In genomic region chr7:24506838-24507725, GRCm38 (mm10) we compare ENCODE assay signal across 8 mouse cellular contexts. TPM values are rescaled to one million over a fixed set of nuclear protein-coding genes. Genes with fewer than 3 reads are reported as not detected.
DNase-seq lines count a peak whose midpoint lies in the region; ATAC-seq lines count a peak whose summit lies in the region.

Gene Zfp428, plus strand, starts transcription at chr7:24507006.

- DNase-seq in Muller cell, postnatal 12 days (ENCODE audit: inconsistent ontology term): peak; percentile 90
- peak; percentile 86 for DNase-seq in cerebellum, adult 8-10 months
- peak; percentile 88 for DNase-seq in forelimb bud, embryonic 11.5 days (ENCODE audit: low read depth, low spot score)
- DNase-seq in heart, postnatal 4 days: peak; percentile 89
- DNase-seq in layer of hippocampus, adult 8-10 months (ENCODE audit: low spot score in 2 of 2): peak; percentile 77
- peak; percentile 75 for DNase-seq in ovary, postnatal 10 days (ENCODE audit: low spot score)
- DNase-seq in thymus, postnatal 0 days (ENCODE audit: low spot score): peak; percentile 57

- WGBS in lung, embryonic 16.5 days: under 1% methylated on average over 75 of the region's 84 CpGs

- peaks cover 17% of the 10 kb centered on the region for H3K4me1 ChIP-seq in lung, embryonic 16.5 days (replicated peaks; ENCODE audit: control insufficient read depth, insufficient read depth, low read length)

- peak within 1 kb of the TSS; percentile 99 for H3K27ac ChIP-seq in lung, embryonic 16.5 days (ENCODE audit: low read length)

- peak within 1 kb of the TSS; percentile 83 for H3K4me3 ChIP-seq in lung, embryonic 16.5 days (ENCODE audit: low read length)

- peak within 1 kb of the TSS; percentile 98 for H3K9ac ChIP-seq in lung, embryonic 16.5 days (ENCODE audit: low read length)

- peak; percentile 91 for ATAC-seq in lung, embryonic 16.5 days (ENCODE audit: low read depth)

- H3K27me3 ChIP-seq in lung, embryonic 16.5 days (ENCODE audit: control insufficient read depth, insufficient read depth, low read depth, low read length): peaks cover 12% of the 10 kb centered on the region

- no peaks in the 10 kb centered on the region for H3K9me3 ChIP-seq in lung, embryonic 16.5 days (ENCODE audit: control insufficient read depth, low read length)

- peak within 1 kb of the TSS; percentile 68 for H3K4me2 ChIP-seq in lung, embryonic 16.5 days (ENCODE audit: low read depth, low read length)

- H3K36me3 ChIP-seq in lung, embryonic 16.5 days (ENCODE audit: control insufficient read depth, insufficient read depth, low read length): no peaks in the 10 kb centered on the region

RNA-seq across cellular contexts. Expression of gene Zfp428, which starts in this region (rescaled TPM):
- 10 to 100 TPM; 17.3 to 18.5 TPM for total RNA-seq in heart, postnatal 4 days (2021)
- total RNA-seq in layer of hippocampus, adult 8-10 months (2022): 10 to 100 TPM; 29.7 to 38.9 (median 34.5) TPM
- polyA plus RNA-seq in lung, embryonic 16.5 days (2015; fragmentation: Nextera tagmentation; extraction: Ambion mirVana): 30.4 and 31.8 TPM in 2 replicates
- 16.5 and 16.7 TPM in 2 replicates for polyA plus RNA-seq in thymus, postnatal 0 days (2015; fragmentation: Nextera tagmentation; extraction: Ambion mirVana)

Comparison
In these comparisons a context has a peak if more than half of its experiments do, and no peak if none do; other contexts are left out.
1. Peak in every context shown above with its lines: DNase-seq, ATAC-seq, H3K4me3 ChIP-seq and H3K27ac ChIP-seq.